Mouse (Mus musculus): ENCODE results near the gene Ankrd63.

GRCm38 (mm10) chr2:118669785-118670184 lies 34.0 kb downstream of the Ankrd63 start:
- TF ChIP-seq CTCF (IDR thresholded peaks at IDR 0.05; ENCODE audit: extremely low read depth, insufficient read length, insufficient replicate concordance, low read depth, low read length) (no peak), POLR2A (IDR thresholded peaks at IDR 0.05; ENCODE audit: low read depth, low read length) (no peak)
